Mouse (Mus musculus) liver (tissue): ENCODE results near the gene Btbd35f11.
"Not testable (repeated sequence)": the region's sequence is repeated elsewhere in the genome, so short reads cannot be mapped to it uniquely, and the experiment has no call there.

Source experiments
- DNase-seq: peaks from one replicate; pipeline ENCODE4 v3.0.0-alpha.2; 2020; ENCODE audit warnings: mixed read lengths

Gene Btbd35f11

GRCm38 (mm10) chrX:3443590-3443989 is at the start of gene Btbd35f11:
Gene Btbd35f11, minus strand, starts transcription at chrX:3443690.
- DNase-seq = not testable (repeated sequence)

- DNase-seq = not testable (repeated sequence)
Measured at GRCm38 (mm10) chrX:3409946-3410345, 33.5 kb downstream of the Btbd35f11 start.
